Comparison of ENCODE assay signal across 8 mouse cellular contexts in the genomic region with DNA sequence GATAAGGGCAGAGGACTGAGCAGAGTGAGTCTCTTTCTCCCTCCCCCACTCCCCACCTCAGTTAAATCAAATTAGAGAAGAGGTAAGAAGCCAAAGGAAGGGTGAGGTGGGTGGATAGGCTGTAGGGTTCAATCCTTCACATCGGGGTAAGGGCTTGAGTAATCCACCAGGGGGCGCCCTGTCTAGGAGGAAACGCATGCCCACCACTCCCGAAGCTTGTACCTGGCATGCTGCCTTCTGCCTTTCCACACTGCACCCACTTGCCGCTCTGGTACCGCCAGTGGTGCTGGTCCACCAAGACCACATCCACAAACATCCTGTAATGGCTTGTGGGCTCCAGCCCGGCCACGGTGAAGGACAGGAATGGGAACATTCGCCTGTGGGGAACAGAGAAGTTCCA. TPM values are rescaled to one million over a fixed set of nuclear protein-coding genes. Genes with fewer than 3 reads are reported as not detected.
DNase-seq lines count a peak whose midpoint lies in the region; TF ChIP-seq lines count a peak whose summit lies in the region.
"Had no signal": no experiment of that assay in that cellular context is flagged by ENCODE, and none has a peak within 500 bp of the region (broad histone marks: within the 10 kb centered on the region; RNA-seq: fewer than 3 reads in every experiment).

No protein-coding gene starts in this region.

- no peak overlapping the region for H3K4me3 ChIP-seq in kidney, adult 2 months (ENCODE audit: insufficient read depth, low read depth, low read length)
- H3K4me3 ChIP-seq: heart, embryonic 15.5 days had no signal

- peak; percentile 58 for DNase-seq in ovary, postnatal 36 days (ENCODE audit: low spot score)
- no peak for DNase-seq in ovary, postnatal 10 days (ENCODE audit: low spot score)
- DNase-seq in adrenal gland, postnatal 10 days: peak; percentile 86
- DNase-seq in embryo, embryonic 11 days: peak; percentile 75
- DNase-seq in kidney, adult 2 months: peak; percentile 58
- peak; percentile 86 for DNase-seq in lung, postnatal 10 days
- peak; percentile 40 to 71 for DNase-seq in spleen, postnatal 14 days (ENCODE audit: low spot score in 2 of 2)

- TF ChIP-seq POLR2A in kidney, adult 2 months (IDR thresholded peaks at IDR 0.05; ENCODE audit: low read depth, low read length): no peak

- TF ChIP-seq CTCF in kidney, adult 2 months (conservative IDR thresholded peaks at IDR 0.05; ENCODE audit: insufficient read depth, insufficient read length, low read depth, low read length): peak; percentile 76

- H3K27me3 ChIP-seq in kidney, adult 2 months (replicated peaks; ENCODE audit: control insufficient read depth, insufficient read depth, low read length): no peaks in the 10 kb centered on the region

- H3K27ac ChIP-seq in kidney, adult 2 months (ENCODE audit: insufficient read depth, low read depth, low read length): no peak overlapping the region
- H3K27ac ChIP-seq: heart, embryonic 15.5 days had no signal

- WGBS in kidney, adult 2 months: 15% methylated on average over 9 of the region's 9 CpGs

- H3K4me1 ChIP-seq in kidney, adult 2 months (ENCODE audit: control insufficient read depth, insufficient read depth, low read length): no peaks in the 10 kb centered on the region

- H3K36me3 ChIP-seq in kidney, adult 2 months (ENCODE audit: control insufficient read depth, insufficient read depth, low read length): no peaks in the 10 kb centered on the region
- H3K36me3 ChIP-seq: heart, embryonic 15.5 days had no signal

RNA-seq across cellular contexts. Expression of a gene that starts 13.4 kb away (rescaled TPM):
- under 1 TPM; 0.21 to 0.64 TPM for total RNA-seq in adrenal gland, postnatal 10 days (2021)
- 0.20 and 0.56 TPM in 2 replicates for polyA plus RNA-seq in kidney, adult 2 months (2012; rRNA removed)

RNA-seq across cellular contexts. Expression of a gene that starts 49.6 kb away (rescaled TPM):
- 10 to 100 TPM; 20.9 to 25.4 TPM for total RNA-seq in adrenal gland, postnatal 10 days (2021)
- 10.4 and 12.1 TPM in 2 replicates for polyA plus RNA-seq in kidney, adult 2 months (2012; rRNA removed)

RNA-seq across cellular contexts. Expression of a gene that starts 51.3 kb away (rescaled TPM):
- 10 to 100 TPM; 10.2 to 13.2 TPM for total RNA-seq in adrenal gland, postnatal 10 days (2021)
- 9.0 and 9.1 TPM in 2 replicates for polyA plus RNA-seq in kidney, adult 2 months (2012; rRNA removed)
